Mouse (Mus musculus) midbrain, embryonic 14.5 days (tissue): ENCODE data around the gene Sult2a8. TPM values are rescaled to one million over a fixed set of nuclear protein-coding genes. Genes with fewer than 3 reads are reported as not detected.
"Not testable (repeated sequence)": the region's sequence is repeated elsewhere in the genome, so short reads cannot be mapped to it uniquely, and the experiment has no call there.

Experiments
- ATAC-seq: fragments of 200-750 bp; cut with Nextera tagmentation; 2 replicates; pipeline ENCODE4 v1.8.0; 2017; ENCODE audit warnings: moderate number of reproducible peaks, moderate library complexity; ENCODE audit not compliant: low FRiP score, low TSS enrichment
- DNase-seq: peaks from one replicate; pipeline ENCODE4 v3.0.0-alpha.2; 2015
- H3K27ac ChIP-seq: fragments of 300-500 bp; sonication (generic); replicated peaks from 2 replicates; pipeline ENCODE4 v1.5.1; 2014; ENCODE audit warnings: mild to moderate bottlenecking, low read depth, low read length, moderate library complexity
- H3K27me3 ChIP-seq: fragments of 300-500 bp; sonication (generic); 2 replicates; pipeline ENCODE4 v1.6.1; 2014; ENCODE audit warnings: low read length, control low read depth, mixed read lengths; ENCODE audit not compliant: control insufficient read depth, insufficient read depth
- H3K36me3 ChIP-seq: fragments of 300-500 bp; sonication (generic); 2 replicates; pipeline ENCODE4 v1.6.1; 2014; ENCODE audit warnings: low read length, control low read depth; ENCODE audit not compliant: control insufficient read depth, insufficient read depth
- H3K4me1 ChIP-seq: fragments of 300-500 bp; sonication (generic); 2 replicates; pipeline ENCODE4 v1.6.1; 2014; ENCODE audit warnings: mild to moderate bottlenecking, antibody characterized with exemption, low read length, control low read depth; ENCODE audit not compliant: control insufficient read depth, insufficient read depth
- H3K4me2 ChIP-seq: fragments of 300-500 bp; sonication (generic); 2 replicates; pipeline ENCODE4 v1.6.1; 2014; ENCODE audit warnings: mild to moderate bottlenecking, low read length, moderate library complexity
- H3K4me3 ChIP-seq: fragments of 300-500 bp; sonication (generic); replicated peaks from 2 replicates; pipeline ENCODE4 v1.5.1; 2014; ENCODE audit warnings: low read depth, low read length
- H3K9ac ChIP-seq: fragments of 300-500 bp; sonication (generic); replicated peaks from 2 replicates; pipeline ENCODE4 v1.6.1; 2014; ENCODE audit warnings: mild to moderate bottlenecking, low read length, moderate library complexity
- H3K9me3 ChIP-seq: fragments of 300-500 bp; sonication (generic); 2 replicates; pipeline ENCODE4 v1.6.1; 2016; ENCODE audit warnings: low read length, control low read depth, mixed read lengths; ENCODE audit not compliant: control insufficient read depth
- WGBS: fragments of 180-500 bp; shearing (Covaris S2); extraction: QIAGEN DNeasy Blood & Tissue Kit; methylation state at CpG from one replicate; pipeline ENCODE4 v1.1.7; 2014; 5-methylcytosine and 5-hydroxymethylcytosine counted together
- polyA plus RNA-seq: library from polyadenylated mRNA; unstranded; fragments of >200 nt; fragmentation: Nextera tagmentation; extraction: Ambion mirVana; gene quantifications from 2 replicates; pipeline ENCODE4 v1.2.1, GENCODE M21; 2014

Sult2a8 gene
- polyA plus RNA-seq = not detected in 2 replicates

DNA sequence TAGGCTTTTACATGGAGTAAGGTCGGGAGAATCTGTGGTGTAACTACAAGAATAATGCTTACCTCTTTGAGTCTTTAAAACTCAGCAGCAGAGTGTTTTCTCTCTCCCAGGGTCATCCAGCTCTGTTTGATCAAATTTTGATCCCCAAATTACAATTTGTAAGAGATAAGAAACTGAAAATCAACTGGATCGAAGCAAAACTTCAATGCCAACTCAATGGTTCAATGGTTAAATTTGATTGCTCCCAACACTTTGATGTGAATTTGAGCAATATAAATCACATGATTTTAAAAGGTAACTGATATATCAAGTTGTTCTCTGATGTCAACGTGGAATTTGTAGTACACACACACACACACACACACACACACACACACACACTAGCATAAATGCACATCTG is at the start of gene Sult2a8:
Sult2a8 (minus strand) TSS at position 236 of the 400 bp plus-strand sequence.
- Histone ChIP-seq H3K4me1 (no peaks in the 10 kb centered on the region), H3K9ac (no peak within 1 kb of the TSS), H3K27me3 (no peaks in the 10 kb centered on the region), H3K27ac (no peak within 1 kb of the TSS), H3K4me3 (no peak within 1 kb of the TSS), H3K36me3 (no peaks in the 10 kb centered on the region), H3K4me2 (no peak within 1 kb of the TSS), H3K9me3 (peaks cover 24% of the 10 kb centered on the region)
- WGBS = 66% methylated on average over 3 of the region's 3 CpGs
- no peak for DNase-seq
- ATAC-seq = no peak

DNA sequence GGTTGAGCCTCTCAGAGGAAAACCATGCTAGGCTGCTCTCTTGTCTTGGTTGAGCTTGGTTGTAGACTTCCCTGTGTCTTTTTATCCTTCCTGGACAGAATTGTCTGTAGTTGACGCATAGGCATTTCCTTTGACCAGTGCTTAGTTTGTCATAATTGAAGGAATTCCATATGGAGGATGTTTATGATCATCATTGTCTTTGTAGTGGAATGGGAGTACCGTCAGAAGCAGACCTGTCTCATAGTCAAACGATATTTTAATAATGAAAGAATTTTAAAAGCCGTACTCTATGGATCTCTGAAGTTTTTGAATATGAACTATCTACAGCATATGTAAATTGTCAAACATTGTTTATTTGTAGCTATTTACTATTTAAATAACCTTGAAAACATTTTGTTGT is 47.6 kb upstream of the Sult2a8 start, which contains the start of gene Sult2a7:
Sult2a7 (minus strand) TSS at position 101 of the 400 bp plus-strand sequence.
- peaks cover 6% of the 10 kb centered on the region for H3K9me3 ChIP-seq
- DNase-seq = no peak
- no peak within 1 kb of the TSS for H3K9ac ChIP-seq
- no peaks in the 10 kb centered on the region for H3K4me1 ChIP-seq
- no peak within 1 kb of the TSS for H3K27ac ChIP-seq
- no peak for ATAC-seq
- H3K4me2 ChIP-seq = no peak within 1 kb of the TSS
- no peaks in the 10 kb centered on the region for H3K27me3 ChIP-seq
- WGBS = 90% methylated on average over 4 of the region's 4 CpGs
- H3K36me3 ChIP-seq = no peaks in the 10 kb centered on the region
- no peak within 1 kb of the TSS for H3K4me3 ChIP-seq

DNA sequence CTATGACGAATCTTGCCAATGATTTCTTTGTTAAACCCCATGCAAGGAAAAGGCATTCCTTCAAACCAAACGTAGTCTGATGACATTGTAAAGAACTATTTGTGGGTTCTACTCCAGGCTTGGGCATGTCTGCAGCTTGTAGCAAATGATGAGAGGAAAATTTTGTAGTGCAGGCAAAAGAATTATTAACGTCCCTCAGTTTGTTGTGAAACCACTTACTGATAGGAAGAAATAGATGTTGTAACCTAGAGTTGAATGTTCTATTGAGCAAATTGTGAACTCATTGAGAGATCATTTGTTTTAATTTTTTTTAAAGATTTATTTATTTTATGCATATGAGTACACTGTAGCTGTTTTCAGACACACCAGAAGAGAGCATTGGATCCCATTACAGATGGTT is 46.3 kb upstream of the Sult2a8 start:
- Histone ChIP-seq H3K36me3 (no peaks in the 10 kb centered on the region), H3K9me3 (peaks cover 6% of the 10 kb centered on the region), H3K4me3 (no peak overlapping the region), H3K27me3 (no peaks in the 10 kb centered on the region), H3K4me1 (no peaks in the 10 kb centered on the region), H3K9ac (no peak overlapping the region), H3K27ac (no peak overlapping the region), H3K4me2 (no peak overlapping the region)
- DNase-seq (no peak), ATAC-seq (no peak)
- WGBS = 73% methylated on average over 3 of the region's 3 CpGs

DNA sequence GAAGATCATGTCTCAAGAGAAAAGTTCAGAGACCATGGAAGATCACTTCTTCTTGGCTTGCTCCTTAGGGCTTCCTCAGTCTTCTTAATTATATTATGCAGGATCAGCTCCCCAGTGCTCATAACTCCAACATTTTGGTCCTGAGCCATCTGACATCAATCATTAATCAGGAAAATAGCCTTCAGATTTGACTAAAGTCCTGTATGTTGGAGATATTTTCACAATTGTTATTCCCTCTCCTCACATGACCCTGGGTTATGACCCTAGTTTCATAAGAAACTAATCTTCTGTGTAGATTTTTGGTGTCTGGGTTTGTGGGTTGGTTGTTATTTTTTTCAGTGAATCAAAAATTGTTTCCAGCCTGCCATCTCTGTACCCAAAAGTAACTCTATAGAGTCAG is 7.0 kb downstream of the Sult2a8 start:
- DNase-seq (no peak), ATAC-seq (no peak)
- H3K4me3 ChIP-seq = no peak overlapping the region
- H3K27me3 ChIP-seq = no peaks in the 10 kb centered on the region
- no peak overlapping the region for H3K9ac ChIP-seq
- no peaks in the 10 kb centered on the region for H3K4me1 ChIP-seq
- H3K4me2 ChIP-seq = no peak overlapping the region
- H3K36me3 ChIP-seq = no peaks in the 10 kb centered on the region
- peaks cover 35% of the 10 kb centered on the region for H3K9me3 ChIP-seq
- H3K27ac ChIP-seq = no peak overlapping the region

DNA sequence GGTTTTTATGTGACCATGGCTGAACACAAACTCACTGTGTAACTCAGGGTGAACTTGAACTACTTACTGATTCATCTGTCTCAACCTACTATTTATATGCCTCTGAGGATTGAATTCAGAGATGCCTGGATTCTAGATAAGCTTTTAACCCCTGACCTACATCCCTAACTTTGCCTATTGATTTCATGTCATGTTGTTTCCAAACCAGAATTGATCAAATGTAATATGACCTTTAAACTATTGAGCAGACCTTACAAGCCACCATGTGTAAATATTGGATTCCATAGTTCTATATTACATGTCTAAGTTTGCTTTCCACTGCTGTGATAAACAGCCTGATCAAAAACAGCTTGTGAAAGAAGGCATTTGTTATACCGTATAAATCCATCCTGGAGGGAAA is 8.1 kb downstream of the Sult2a8 start:
- Histone ChIP-seq H3K9ac (no peak overlapping the region), H3K27ac (no peak overlapping the region), H3K4me1 (no peaks in the 10 kb centered on the region), H3K4me2 (no peak overlapping the region), H3K27me3 (no peaks in the 10 kb centered on the region), H3K9me3 (peaks cover 35% of the 10 kb centered on the region), H3K36me3 (no peaks in the 10 kb centered on the region), H3K4me3 (no peak overlapping the region)
- 72% methylated on average over 1 of the region's 1 CpGs for WGBS
- ATAC-seq = no peak
- DNase-seq = no peak

DNA sequence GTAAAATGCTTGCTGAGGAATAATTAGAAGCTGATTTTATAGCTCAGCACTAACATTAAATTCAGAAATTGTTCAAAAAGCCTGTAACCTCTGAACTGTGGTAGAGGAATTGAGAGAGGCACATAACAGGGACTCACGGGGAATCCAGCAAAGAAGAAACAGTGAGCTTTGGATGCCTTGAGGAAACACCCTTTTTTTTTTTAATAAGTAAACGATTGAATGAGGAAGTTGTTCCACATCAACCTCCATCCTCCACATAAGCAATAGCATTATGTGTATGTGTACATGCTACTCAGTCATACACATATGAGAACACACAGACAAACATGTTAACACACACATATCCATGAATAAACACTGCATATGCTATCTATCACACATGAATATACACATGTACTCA is 8.5 kb downstream of the Sult2a8 start:
- Histone ChIP-seq H3K9ac (no peak overlapping the region), H3K4me2 (no peak overlapping the region), H3K36me3 (no peaks in the 10 kb centered on the region), H3K27ac (no peak overlapping the region), H3K4me1 (no peaks in the 10 kb centered on the region), H3K4me3 (no peak overlapping the region), H3K27me3 (no peaks in the 10 kb centered on the region), H3K9me3 (peaks cover 35% of the 10 kb centered on the region)
- no peak for DNase-seq
- WGBS = 90% methylated on average over 2 of the region's 2 CpGs
- ATAC-seq = no peak

DNA sequence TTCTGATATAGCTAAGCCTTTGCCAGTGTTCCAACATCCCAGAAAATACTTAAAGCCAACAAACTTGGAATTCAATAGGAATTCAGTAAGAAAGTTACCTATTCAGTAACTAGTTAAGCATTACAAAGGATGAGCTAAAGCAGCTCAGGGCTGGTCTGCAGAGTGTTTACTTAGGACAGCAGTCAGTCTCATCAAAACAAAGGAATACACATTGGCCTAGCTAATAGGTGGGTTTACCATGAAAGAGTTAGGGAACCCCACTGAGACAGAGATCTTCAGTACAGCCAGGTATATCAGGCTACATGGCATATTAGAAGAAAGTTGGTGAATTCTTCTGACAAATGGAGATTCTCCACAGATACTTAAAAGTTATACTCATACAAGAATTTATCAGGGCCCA is 47.2 kb downstream of the Sult2a8 start:
- H3K4me3 ChIP-seq, H3K9me3 ChIP-seq, DNase-seq, ATAC-seq, H3K27ac ChIP-seq, H3K9ac ChIP-seq, H3K4me1 ChIP-seq, H3K4me2 ChIP-seq, H3K36me3 ChIP-seq, H3K27me3 ChIP-seq: not testable (repeated sequence)

DNA sequence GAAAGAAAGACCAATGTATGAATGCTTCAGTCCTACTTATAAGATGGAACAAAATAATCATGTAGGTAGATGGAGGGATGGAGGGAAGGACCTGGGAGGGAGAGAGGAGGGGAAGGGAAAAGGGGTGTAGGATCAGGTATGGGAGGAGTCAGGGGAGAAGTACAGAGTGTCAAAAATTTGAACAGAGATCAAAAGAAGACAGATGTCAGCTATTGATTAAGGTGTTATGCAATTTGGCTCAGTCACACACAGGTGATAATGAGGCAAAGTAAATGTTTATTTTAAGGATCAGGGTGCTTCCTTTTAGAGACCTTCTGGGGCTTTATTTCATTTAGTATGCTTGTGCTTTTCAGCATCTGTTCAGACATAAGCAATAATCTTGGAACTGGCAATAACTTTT is 50.1 kb downstream of the Sult2a8 start:
- peaks cover 12% of the 10 kb centered on the region for H3K9me3 ChIP-seq
- no peaks in the 10 kb centered on the region for H3K36me3 ChIP-seq
- H3K4me1 ChIP-seq = no peaks in the 10 kb centered on the region
- ATAC-seq (no peak), DNase-seq (no peak)
- no peak overlapping the region for H3K4me3 ChIP-seq
- H3K4me2 ChIP-seq = no peak overlapping the region
- H3K27me3 ChIP-seq = no peaks in the 10 kb centered on the region
- no peak overlapping the region for H3K9ac ChIP-seq
- no peak overlapping the region for H3K27ac ChIP-seq
